Mouse (Mus musculus) MN1 (cell line): Measurements from ENCODE around the gene Notch1.

Experiments
- DNase-seq: peaks from one replicate; pipeline ENCODE4 v3.0.0-alpha.2; 2016; ENCODE audit warnings: low spot score

The Notch1 gene

DNA sequence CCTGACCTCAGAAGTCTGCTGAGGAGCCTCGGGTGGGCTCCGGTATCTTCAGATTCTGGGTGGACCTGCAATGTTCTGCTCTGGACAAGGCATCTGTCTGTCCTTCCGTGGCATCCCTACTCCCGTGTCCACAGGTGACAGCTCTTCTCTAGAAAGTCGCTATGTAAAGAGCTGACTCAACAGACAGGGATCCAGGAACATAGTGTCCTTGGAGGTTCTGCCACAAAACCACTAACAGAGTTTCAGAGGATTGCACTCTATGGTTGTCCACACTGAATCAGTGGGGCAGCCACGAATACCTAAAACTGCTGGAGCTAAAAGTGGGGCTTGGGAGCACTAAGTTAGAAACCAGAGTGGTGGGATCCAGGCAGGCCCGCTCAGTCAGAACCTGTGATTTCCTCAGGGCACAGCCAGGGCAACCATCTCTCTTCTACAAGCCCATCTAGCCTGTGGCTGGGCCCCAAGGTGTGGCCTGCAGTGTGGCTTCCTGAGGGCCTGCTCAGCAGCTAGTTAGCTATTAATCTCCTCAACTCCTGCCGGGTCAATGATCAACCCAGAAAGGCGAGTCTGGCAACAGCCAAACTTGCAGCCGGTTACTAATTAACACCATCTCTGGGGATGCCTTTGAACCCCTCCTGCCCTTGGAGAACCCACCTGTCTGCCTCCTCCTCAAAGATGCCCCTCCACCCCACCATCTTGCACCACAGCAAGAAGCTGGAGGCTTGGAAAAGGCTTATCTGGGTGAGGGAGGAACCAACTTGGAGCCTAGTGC, 34.6 kb downstream of the Notch1 start:
- DNase-seq = no peak

DNA sequence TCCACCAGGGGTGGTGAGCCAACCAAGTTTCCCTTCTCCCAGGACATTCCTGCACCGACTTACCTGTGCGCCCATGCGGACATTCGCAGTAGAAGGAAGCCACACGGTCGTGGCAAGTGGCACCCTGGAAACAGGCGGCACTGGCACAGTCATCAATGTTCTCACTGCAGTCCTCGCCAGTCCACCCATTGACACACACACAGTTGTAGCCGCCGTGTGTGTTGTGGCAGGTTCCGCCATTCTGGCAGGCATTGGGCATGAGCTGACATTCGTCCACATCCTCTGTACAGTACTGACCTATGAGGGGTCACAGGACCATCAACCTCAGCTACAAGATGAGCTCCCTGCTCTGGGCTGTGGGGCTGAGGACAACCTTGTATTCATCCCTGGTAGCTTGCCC, 35.6 kb downstream of the Notch1 start:
- DNase-seq = no peak

DNA sequence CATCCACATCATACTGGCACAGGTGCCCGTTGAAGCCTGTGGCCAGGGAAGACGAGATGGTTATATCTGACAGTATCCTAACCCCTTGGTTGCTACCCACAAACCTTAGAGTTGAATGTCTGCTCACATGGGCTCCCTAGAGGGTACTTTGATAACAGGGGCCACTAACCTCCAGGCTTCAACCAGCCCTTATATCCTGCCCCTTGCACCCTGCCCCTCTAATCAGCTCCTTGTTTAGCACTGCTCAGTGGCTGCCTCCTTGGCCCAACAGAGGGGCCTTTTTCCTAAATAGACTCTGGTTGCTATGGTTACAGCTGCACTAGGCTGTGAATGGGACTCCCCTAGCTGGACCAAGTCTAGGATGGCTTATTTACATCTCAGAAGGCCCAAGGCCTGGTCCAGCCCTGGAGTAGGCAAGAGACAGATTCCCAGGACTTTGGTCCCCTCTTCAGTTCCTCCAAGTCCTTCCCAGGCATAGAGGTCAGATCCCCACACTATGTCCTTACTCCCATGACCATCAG, 37.7 kb downstream of the Notch1 start:
- no peak for DNase-seq

DNA sequence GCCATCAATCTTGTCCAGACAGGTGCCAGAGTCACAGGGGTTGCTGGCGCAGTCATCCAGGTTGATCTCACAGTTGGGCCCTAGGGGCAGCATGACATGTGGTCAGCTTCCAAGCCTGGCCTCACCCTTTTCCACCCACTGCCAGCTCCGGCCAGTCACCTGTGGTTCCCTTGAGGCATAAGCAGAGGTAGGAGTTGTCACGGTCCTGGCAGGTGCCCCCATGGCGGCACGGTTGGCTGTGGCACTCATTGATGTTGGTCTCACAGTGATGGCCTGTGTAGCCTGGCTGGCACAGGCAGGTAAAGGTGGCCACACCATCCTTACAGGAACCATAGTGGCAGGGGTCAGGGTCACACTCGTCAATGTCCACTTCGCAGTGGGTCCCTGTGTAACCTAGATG, 38.6 kb downstream of the Notch1 start:
- DNase-seq = no peak

DNA sequence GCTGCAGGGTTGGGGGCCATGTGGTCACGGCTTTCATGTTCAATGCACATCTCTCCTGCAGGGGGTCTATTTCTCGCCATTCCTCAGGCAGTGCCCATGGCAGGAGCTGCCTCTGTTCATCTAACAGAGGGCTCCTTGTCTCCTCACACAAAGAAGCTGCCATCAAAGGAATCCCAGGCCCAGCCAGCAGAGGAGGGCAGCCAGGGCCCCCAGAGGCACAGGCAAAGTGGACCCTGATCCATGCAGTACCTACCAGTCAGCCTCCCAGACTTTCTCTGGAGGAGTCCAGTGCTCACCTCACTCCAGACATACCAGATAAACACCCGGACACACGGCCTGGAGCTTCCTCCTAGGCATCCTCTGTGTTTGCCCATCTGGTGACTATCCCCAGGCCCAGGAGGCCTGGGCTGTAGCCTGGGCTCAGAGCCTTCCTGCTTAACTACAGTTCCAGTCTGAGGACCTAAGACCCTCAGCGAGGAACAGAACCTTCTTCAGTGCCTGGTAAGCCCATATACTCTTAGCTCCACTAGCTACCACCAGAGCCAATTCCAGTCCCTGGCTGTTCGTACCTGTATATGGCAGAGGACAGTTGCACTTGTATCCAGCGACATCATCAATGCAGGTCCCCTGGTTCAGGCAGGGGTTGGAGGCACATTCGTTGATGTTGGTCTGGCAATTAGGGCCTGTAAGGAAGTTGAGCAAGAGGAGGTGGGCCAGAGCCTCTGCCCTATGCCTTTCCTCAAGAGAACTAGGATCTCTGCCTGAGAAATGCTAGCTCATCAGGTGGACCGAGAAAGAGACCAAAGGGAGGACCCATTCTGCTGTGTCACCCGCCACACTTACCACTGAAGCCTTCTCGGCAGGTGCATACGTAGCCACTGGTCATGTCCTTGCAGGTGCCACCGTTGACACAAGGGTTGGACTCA, 40.7 kb downstream of the Notch1 start:
- no peak for DNase-seq

DNA sequence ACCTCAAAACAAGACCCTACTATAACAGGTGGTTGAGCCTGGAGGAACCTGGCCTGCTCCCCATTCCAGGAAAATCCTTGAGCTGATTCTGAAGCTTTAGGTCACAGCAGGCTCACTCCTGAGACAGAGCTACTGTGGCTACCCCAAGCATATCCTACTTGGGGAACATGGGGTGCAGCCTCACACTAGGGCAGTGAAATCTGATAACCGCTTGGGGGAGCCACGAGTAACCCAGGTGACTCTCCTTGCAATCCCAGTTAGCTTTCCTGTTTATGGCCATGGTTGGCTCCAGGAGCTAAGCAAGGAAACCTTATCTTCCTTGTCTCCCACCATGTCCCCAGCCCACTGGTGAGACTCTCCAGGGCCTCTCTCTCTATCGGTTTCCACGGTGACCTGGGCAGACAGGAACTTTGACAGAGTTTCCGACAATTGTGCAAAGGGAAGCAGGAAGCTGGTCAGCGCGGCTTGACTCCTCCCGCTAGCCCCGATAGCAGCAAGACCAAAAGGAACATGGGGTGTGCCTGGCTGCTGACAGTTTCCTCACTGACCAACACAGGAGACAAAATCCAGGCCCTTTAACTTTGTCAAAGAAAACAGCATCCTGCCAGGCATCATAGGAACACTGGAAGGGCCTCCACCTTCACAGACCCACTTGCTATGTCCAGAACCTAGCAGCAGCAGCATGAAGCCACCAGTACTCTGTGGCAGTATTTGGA, 41.5 kb downstream of the Notch1 start:
- DNase-seq = peak; percentile 22

DNA sequence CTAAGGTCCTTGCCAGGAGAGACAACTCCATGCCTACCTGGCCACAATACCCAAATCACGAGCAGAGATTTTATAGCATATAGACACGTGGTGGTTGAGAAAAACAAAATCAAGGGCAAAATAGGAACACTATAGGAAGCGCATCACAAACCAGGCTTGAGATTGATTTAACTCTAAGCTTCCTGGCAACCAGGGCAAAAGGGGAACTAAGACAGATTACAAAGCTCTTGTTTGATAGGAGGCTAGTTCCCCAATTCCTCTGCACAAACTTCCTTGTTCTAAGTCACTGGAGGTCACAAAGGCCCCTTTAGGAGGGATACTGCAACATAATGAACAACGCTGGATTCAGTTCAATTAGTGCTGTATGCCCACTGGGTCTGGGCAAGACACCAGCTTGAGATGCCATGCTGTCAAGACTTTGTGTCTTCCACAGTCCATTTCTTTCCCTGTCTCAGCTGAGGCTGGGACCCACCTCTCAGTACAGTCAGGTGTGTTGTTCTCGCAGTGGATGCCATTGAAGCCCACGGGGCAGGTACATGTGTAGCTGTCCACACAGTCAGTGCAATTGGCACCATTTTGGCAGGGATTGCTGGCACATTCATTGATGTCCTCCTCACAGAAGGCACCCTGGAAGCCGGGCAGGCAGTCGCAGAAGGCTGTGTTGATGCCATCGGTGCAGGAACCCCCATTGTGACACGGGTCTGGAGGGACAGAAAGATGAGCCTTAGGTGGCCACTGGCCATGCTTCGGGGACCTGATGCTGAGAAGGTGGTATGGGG, 44.0 kb downstream of the Notch1 start:
- DNase-seq = no peak

DNA sequence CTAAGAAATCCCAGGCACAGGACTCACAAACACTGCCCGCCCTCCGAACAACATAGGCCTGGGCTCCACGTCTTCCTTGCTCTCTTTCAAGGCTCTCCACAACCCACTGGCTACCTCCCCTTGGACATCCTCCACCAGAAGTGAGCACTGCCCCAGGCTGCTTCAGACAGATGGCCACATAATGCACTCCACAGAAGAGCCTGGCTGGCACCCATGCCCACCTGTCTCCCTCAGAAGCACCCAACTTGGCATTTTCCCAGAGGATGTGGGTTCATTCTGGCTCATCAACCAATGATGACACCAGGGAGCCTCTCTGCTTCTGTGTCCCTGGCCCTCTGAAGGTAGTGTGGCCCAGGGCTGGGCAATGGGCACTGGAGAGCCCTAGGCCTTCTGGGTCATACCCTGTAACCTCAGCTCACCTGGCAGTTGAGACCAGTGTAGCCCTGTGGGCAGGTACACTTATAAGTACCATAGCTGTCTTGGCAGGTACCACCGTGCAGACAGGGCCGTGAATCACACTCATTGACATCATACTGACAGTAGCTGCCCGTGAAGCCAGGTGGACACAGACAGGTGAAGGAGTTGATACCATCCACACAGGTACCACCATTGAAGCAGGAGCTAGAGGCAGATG, 44.7 kb downstream of the Notch1 start:
- DNase-seq = no peak

DNA sequence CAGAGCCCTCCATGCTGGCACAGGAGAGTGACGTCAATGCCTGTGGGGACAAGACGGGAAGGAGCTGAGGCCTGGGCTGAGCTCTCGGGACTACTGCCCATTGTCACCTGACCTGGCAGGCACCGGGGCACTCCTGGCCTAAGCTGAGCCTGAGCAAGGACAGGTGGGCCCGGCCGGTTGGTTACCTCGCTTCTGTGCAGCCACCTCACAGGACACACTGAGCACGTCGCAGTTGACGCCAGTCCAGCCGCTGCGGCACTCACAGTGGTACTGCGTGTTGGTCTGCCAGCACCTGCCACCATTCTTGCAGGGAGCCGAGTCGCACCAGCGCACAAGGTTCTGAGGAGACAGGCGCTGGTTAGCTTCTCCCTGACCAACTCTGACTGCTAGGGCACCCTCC, 45.5 kb downstream of the Notch1 start:
- no peak for DNase-seq

DNA sequence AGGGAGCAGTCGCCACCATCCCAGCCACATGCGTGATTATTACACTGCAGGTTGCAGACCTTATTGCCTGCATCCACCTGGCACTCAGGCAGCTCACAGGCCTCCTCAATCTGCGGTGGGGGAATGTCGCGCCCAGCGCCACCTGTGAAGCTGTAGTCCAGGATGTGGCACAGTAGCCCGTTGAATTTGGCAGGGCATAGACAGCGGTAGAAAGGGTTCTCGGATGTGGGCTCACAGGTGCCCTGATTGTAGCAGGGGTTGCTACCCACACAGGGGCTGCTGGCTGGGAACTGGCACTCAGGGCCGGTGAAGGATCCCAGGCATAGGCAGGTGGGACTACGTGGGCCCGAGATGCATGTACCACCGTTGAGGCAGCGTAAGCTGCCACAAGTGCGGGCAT, 48.1 kb downstream of the Notch1 start:
- no peak for DNase-seq

DNA sequence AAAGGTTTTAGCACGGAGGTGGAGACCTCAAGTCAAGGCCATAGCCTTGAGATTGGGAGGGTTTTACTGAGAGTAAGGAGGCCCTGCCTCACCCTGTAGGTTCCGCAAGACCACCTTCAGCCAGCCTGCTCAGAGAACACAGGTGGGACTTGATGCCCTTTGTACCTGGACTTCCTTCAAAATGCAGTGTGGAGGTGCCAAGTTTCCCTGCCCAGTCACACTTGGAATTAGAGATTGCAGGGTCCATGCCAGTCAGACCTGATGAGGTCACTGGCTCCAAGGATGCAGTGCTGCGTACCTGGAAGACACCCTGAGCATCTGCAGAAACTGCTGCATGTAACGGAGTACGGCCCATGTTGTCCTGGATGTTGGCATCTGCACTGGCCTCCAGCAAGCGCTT, 53.1 kb downstream of the Notch1 start:
- DNase-seq = no peak

DNA sequence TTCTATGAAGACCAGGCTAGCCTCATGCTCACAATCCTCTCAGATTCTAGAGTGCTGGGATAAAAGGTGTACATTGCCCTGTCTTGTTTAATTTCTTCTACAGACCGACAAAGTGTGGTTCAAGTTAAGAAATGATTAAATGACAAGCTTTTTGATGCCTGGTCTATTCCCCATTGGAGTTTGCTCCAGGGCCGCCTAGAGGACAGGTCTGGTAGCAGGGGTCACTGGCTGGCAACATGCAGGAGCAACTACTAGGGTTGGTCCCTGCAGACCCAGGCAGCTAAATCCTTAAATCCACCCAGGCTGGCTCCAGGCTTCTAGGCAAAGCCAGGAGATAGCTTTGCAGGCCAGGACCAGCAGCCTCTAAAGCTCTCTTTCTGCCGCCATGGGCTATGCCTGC, 53.5 kb downstream of the Notch1 start:
- DNase-seq = no peak

DNA sequence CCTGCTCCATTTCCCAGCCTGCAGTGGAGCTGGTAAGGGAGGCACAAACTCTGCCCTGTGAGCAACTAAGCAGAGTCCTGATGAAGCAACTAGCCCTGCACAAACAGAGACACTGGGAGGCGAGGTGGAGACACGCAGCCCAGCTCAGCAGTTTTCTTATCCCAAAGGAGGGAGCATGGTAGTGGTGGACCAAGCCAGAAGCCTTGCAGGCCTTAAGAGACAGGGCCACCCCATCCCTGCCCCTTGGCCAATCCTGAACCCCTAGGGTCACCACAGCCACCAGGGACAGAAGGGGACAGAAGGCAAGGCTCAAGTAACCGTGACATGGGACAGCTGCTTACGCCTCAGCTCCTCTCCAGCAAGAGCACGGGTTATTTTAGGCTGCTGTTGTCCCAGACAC, 54.8 kb downstream of the Notch1 start:
- no peak for DNase-seq

DNA sequence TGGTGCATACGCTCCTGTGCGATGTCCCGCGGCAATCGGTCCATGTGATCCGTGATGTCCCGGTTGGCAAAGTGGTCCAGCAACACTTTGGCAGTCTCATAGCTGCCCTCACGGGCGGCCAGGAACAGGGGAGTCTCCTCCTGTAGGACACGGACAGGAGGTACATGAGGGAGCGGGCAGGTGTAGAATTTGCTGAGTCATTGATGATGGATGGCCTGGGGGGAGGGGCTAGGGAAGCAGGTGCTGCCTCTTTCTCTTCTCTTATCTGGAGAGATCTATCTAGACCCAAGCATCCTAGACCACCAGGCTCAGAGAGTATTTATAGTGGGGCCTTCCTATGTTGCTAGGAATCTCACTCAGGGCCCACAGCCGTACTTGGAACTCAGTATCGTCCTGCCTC, 55.6 kb downstream of the Notch1 start:
- DNase-seq = no peak

DNA sequence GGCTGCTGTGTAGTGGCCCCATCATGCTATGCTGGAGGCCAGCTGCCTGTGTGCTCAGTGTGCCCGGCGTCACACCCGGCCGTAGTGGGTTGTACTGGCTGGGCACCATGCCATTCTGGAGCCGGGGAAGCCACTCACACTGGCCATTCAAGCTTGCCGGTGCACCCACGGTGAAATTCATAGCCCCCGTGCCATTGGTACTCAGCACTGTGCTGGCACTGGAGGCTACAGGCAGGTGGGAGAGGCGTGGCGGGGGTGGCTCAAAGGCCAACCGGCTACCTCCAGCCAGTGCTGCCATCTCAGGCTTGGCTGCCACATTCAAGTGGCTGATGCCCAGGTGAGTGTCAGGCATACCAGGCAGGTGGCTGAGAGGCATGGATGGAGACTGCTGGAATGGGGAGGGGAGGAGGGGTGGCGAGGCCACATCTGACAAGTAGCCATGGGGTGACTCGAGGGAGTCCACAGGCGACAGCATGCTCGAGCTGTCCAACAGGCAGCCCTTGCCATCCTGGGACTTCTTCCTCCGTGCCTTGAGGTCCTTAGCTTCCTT, 56.3 kb downstream of the Notch1 start:
- no peak for DNase-seq

DNA sequence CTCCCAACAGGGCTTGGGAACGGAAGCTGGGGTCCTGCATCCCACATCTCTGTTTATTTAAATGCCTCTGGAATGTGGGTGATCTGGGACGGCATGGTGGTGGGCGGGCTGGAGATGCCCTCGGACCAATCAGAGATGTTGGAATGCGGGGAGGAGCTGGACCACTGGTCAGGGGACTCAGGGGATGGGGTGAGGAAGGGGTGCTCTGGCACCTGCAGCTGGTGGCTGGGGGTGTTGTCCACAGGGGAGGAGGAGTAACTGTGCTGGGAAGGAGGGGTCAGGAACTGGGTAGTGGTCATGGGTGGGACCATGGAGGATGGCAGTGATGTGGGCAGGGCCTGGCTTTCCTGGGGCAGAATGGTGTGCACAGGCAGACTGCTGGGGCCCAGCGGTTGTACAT, 57.0 kb downstream of the Notch1 start:
- DNase-seq = no peak

DNA sequence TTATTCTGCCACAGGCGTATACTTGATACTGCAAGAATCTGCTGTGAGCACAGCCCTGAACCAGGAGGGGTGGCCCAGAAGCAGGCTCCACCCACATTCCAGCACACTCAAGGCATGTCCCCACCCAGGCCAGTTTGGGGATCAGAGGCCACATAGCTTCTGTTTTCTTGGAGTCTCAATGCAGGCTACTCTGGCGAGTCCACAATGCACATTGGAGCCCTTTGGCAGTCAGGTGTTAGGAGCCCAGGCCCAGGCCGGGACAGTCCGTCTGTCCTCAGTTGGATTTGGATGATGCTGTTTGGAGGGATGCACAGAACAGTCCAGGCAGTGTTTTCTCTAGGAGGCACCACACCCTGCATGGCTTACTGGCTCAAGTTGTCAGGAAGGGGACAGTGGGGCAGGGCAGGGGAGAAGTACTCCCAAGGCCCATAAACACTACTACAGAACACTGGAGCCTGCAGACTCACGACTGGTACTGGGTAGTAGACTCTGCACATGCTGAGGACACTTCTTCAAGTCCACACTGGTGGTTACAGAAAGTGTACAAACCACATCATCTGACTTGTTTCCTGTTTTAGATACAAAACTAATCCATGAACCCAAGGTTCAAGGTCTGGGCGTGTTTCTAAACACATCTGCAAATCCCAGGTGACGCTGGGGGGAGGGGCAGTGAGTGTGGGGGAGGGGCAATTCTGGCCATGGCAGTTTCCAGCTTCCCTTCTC, 57.9 kb downstream of the Notch1 start:
- no peak for DNase-seq

DNA sequence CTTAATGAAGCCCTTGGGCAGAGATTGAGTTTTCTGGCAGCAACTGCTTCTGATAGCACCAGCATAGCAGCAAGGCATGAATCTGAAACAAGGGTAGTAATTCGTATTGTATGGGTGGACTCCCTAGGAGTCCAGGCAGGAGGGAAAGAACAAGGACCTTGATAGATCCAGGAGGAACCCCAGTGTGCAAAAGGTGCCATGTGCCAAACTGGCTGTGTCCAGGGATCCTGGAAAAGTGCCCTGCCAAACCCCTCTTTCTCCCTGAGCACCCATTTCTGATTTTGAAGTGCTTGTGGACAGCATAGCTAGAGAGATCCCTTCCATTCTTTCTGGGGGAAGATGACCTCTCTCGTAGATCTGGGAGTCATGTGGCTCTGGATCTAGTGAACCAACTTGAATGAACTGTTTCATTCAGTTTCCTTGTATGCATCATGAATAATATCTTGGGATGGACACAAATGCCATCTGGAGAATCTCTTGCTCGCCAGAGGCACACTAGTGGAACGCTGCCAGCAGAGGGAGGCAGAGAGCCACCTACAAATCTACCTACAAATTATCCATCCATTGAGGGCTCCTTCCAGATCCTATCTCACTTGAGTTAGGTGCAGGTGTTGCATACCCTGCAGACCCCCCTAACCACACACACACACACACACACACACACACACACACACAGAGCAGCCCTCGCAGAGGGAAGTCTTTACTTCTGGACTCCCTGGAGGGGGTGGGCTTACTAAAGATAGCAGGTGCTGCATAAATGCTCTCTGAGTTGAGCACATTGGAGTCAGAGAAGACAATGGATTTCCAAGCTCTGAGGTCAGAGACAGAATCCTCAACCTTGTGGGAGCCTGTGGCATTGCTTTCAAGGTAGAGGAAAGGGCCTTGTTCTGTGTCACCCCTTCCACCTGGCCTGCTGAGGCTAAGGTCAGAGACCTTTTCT, 67.1 kb downstream of the Notch1 start:
- DNase-seq = peak; percentile 75

DNA sequence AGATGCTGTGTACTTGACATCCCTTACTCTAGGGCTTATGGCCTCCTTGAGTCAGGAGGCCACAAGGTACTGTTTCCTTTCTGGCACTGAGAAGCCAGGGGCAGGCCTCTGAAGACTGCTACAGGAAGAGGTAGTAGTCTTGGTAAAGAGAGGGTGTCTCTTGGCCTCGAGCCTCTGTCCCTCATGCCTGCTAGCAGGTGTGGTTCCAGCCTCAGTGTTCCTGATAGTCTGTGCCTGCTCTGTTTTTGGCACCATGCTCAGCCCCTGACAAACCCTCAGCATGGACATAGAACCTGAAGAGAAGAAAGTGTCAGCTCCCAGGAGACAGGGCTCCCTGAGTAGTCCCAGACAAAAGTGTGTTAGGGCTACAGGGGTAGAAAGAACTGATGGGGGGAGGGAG, 69.0 kb downstream of the Notch1 start:
- DNase-seq = no peak
